Mouse (Mus musculus): ENCODE data around the gene Sp9. TPM values are rescaled to one million over a fixed set of nuclear protein-coding genes. Genes with fewer than 3 reads are reported as not detected.

The Sp9 gene
- polyA plus RNA-seq (2021) = not detected

DNA sequence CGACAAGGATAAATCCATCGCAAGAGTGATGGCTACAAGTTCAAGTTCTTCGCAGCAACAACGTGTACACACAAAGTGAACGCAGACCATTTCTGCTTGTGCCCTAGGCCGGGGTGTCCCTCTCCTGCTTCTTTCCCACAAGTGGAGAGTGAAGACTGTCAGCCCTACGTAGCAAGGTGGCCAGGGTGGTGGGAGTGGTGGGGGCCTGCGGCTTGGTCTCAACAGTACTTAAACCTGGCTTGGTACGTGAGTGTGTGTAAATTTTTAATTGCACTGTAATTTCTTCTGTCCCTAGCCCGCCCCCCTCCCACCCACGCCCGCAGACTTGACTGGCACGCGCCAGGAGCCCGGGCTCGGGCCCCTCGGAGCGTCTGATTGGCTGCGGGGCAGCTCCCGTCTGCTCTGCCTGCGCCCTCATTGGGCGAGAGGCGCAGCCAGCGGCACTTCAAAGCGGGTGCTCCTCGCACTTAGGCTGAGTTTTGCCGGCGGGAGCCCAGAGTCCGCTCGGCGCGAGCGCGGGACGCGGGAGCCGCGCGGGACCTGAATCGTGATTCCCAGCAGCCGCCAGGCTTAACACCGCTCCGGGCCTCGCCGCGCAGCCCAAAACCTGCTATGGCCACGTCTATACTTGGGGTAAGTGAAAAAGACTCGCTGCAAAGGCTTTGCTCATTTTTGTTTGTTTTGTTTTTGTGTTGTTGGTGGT is at the start of gene Sp9:
Gene Sp9 (plus strand): TSS at position 467 of the 703 bp plus-strand sequence.
- ChIA-PET CTCF (no interaction called here), POLR2A (no interaction called here)
- in situ Hi-C loops (cut with MboI; ENCODE audit: low pct_unique_long_range_greater_than_20kb) = no loop called here
- ATAC-seq = no peak
- peaks cover 73% of the 10 kb centered on the region for H3K27me3 ChIP-seq
- DNase-seq (ENCODE audit: low read depth, low spot score) = no peak
- no peak for TF ChIP-seq CTCF (IDR thresholded peaks at IDR 0.05)

DNA sequence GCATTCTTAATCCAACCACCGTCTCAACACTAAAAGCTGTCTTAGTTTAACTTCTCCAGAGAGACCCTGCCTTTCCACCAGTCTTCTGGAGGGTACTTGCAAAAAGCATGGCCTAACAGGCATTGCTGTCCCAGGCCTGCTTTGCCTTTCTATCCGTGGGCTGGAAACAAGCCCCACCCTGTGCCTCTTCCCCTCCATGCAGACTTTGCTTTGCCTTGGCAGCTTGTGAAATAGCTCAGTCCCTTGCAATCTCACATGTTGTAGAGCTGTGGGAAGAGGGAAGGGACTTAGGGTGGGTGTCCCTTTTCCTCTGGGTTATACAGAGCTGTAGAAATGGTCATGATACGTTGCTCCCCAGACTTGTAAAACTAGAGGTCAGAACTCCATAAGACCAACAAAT is 40.6 kb upstream of the Sp9 start:
- ChIA-PET CTCF (no interaction called here), POLR2A (no interaction called here)
- TF ChIP-seq CTCF (IDR thresholded peaks at IDR 0.05) = no peak
- DNase-seq (ENCODE audit: low read depth, low spot score) = no peak
- peaks cover 8% of the 10 kb centered on the region for H3K27me3 ChIP-seq
- in situ Hi-C loops (cut with MboI; ENCODE audit: low pct_unique_long_range_greater_than_20kb) = no loop called here
- ATAC-seq = no peak

DNA sequence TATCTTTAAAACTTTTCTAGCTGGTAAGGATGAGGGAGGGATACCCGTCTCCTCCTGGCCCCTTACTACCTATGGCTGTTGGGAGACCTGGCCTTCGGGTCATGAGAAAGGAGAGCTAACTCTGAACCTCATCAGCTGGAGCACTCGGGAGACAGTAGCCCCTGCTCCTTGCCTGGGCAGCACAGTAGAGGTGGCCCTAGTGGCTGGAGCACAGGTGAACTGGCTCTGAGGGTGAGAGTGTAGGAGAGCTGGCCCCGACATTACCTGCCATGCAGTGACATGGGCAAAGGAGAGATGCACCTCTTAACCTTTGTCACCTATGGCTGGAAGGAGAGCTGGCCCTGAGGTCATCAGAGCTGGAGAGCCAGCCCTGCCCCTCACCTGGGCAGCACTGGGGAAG is 30.4 kb upstream of the Sp9 start:
- in situ Hi-C loops (cut with MboI; ENCODE audit: low pct_unique_long_range_greater_than_20kb) = no loop called here
- POLR2A ChIA-PET = no interaction called here
- TF ChIP-seq CTCF (IDR thresholded peaks at IDR 0.05) = no peak
- peaks cover 37% of the 10 kb centered on the region for H3K27me3 ChIP-seq
- no peak for ATAC-seq
- CTCF ChIA-PET = no interaction called here
- no peak for DNase-seq (ENCODE audit: low read depth, low spot score)

DNA sequence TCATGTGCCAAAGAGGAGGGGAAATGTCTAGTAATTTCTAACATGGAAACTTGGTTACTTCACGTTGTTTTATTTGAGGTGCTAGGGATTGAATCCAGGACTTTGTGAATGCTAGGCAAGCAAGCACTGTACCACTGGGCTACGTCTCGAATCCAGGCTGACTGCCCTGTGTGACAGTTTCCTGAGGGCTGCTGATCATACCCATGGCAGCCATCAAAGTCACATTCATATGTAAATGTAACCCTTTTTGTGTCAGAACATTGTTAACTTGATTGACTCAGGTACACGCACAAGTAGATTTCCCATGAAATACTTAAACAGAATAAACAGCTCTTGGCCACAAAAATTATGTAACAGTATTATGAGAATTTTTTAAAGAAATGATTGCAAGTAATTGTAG is 23.0 kb upstream of the Sp9 start:
- no peak for TF ChIP-seq CTCF (IDR thresholded peaks at IDR 0.05)
- in situ Hi-C loops (cut with MboI; ENCODE audit: low pct_unique_long_range_greater_than_20kb) = no loop called here
- ChIA-PET CTCF (interaction anchor here (1.0 kb wide), 1 partner anchor 12 kb away, joined by 3 read pairs; no protein-coding TSS in a partner anchor), POLR2A (no interaction called here)
- H3K27me3 ChIP-seq = peaks cover 35% of the 10 kb centered on the region
- no peak for ATAC-seq
- DNase-seq (ENCODE audit: low read depth, low spot score) = no peak

DNA sequence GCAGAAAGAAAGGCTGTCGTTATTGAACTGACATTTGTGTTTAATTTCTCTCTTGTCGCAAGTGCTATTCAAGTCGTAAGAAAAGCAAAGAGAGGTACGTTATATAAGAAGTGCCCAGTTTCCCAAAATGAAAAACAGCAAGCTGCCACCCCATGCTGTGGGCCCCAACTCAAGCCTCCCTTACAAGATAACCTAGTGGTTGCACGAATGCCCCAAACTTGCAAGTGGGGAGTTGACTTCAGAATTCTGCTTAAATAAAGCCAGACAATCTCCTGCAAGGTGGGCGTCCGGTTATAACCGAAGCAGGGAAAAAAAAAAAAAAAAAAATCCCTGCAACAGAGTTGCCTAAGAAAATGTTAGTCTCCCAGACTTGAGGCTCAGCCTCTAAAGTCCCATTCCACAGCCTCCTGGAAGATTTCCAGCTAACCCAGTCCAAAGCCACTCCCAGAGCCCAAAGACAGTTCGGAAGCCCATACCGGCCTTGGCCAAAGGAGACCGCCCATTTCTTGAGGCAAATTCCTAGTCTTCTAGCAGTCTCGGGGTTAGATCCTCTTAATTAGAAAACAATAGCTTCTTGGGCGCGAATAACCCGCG is 8.5 kb upstream of the Sp9 start:
- in situ Hi-C loops (cut with MboI; ENCODE audit: low pct_unique_long_range_greater_than_20kb) = no loop called here
- H3K27me3 ChIP-seq = peaks cover 19% of the 10 kb centered on the region
- ChIA-PET CTCF (interaction anchor here (2.0 kb wide), 1 partner anchor 15 kb away, joined by 4 read pairs; no protein-coding TSS in a partner anchor), POLR2A (interaction anchor here (0.5 to 0.7 kb wide), 3 partner anchors 10 to 638 kb away, joined by 3 read pairs; no protein-coding TSS in a partner anchor)
- DNase-seq (ENCODE audit: low read depth, low spot score) (no peak), ATAC-seq (no peak)
- no peak for TF ChIP-seq CTCF (IDR thresholded peaks at IDR 0.05)

DNA sequence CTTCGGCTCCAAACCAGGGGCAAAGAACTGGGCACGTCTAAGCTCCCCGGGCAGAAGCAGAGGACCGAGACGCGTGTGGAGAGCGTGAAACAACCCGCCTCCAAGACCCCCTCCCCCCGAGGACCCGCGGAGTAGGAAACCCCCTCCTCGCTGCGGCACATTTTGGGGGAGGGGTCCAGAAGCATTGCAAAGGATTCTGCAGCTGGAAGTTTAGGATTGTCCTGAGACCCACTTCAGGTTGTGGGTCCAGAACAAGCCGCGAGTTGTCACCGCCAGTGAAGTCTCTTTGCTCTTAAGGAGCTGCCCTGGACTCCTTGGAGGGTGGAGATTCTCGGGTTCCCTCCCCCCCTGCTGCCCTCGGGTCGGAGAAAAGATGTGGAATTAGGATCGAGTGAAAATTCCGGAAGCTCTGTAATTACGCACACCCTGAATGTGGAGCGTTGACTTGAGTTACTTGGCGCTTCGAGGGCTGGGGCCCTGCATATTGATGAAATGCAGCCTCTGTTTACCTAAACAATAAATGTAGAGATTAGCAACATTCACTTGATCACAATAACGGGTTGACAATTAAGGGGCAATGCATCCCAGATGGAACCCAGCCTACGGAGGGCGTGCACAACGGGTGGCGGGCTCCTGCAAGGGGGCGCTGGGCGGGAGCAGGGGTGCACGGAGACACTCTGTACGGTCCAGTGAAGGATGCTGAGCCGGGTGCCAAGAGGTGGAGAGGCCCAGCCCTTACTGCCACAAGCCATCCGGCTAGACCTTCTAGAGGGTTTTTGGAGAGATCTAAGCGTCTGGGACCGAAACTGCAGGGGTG is 7.7 kb upstream of the Sp9 start:
- ATAC-seq = no peak
- in situ Hi-C loops (cut with MboI; ENCODE audit: low pct_unique_long_range_greater_than_20kb) = no loop called here
- ChIA-PET CTCF (interaction anchor here (2.0 kb wide), 1 partner anchor 14 kb away, joined by 4 read pairs; no protein-coding TSS in a partner anchor), POLR2A (interaction anchor here (0.5 to 0.7 kb wide), 3 partner anchors 10 to 639 kb away, joined by 3 to 4 read pairs (median 3); no protein-coding TSS in a partner anchor)
- DNase-seq (ENCODE audit: low read depth, low spot score) = no peak
- no peak for TF ChIP-seq CTCF (IDR thresholded peaks at IDR 0.05)
- H3K27me3 ChIP-seq = peaks cover 23% of the 10 kb centered on the region

DNA sequence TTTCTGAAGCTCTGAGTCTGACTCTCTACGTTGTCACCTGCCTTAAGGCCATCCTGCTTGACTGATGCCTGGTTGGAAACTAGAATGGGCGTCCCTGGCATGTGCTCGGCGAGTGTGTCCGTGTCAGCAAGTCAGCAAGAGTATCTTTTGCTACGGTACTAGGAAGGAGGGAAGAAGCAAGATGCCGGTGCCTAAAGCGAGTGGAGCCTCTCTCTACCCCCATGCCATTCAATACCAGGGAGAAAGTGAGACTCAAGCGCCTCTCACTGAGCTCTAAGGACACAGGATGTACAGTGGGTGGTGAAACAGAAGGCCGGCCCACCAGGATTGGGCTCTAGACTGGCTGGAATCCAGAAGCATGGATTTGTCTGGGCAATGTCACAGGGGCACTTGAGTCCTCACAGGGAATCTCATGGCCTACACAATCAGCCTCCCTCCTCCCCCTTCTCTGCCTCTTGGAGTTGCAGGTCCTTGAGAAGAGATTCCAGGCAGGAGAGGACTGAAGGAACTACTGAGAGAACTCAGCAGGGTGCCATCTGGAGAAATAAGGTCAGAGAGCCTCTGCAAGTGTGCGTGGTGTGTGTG is 7.0 kb upstream of the Sp9 start:
- ChIA-PET CTCF (interaction anchor here (2.0 kb wide), 1 partner anchor 14 kb away, joined by 4 read pairs; no protein-coding TSS in a partner anchor), POLR2A (interaction anchor here (0.5 kb wide), 1 partner anchor 15 kb away, joined by 4 read pairs; no protein-coding TSS in a partner anchor)
- in situ Hi-C loops (cut with MboI; ENCODE audit: low pct_unique_long_range_greater_than_20kb) = no loop called here
- TF ChIP-seq CTCF (IDR thresholded peaks at IDR 0.05) = no peak
- ATAC-seq = no peak
- DNase-seq (ENCODE audit: low read depth, low spot score) = no peak
- H3K27me3 ChIP-seq = peaks cover 20% of the 10 kb centered on the region

DNA sequence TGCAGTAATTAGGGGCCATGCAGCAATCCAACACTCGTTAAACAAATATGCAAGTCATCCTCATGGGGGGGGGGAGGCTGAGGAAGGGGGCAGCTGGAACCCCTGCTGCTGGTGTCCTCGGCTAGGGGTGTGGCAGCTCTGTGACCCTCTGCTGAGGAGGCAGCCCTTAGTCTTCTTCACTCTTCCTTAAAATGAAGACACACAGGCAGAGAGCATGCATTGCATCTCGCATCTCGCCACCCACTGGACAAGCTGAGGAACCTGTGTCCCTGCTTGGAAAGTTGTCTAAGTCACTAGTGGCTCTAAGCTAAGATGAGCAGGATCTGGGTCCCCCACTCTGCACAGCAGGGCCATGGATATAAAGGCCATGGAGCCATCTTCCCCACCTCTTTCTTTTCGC is 5.7 kb upstream of the Sp9 start:
- POLR2A ChIA-PET = no interaction called here
- CTCF ChIA-PET = no interaction called here
- in situ Hi-C loops (cut with MboI; ENCODE audit: low pct_unique_long_range_greater_than_20kb) = no loop called here
- no peak for TF ChIP-seq CTCF (IDR thresholded peaks at IDR 0.05)
- DNase-seq (ENCODE audit: low read depth, low spot score) (no peak), ATAC-seq (no peak)
- H3K27me3 ChIP-seq = peaks cover 27% of the 10 kb centered on the region

DNA sequence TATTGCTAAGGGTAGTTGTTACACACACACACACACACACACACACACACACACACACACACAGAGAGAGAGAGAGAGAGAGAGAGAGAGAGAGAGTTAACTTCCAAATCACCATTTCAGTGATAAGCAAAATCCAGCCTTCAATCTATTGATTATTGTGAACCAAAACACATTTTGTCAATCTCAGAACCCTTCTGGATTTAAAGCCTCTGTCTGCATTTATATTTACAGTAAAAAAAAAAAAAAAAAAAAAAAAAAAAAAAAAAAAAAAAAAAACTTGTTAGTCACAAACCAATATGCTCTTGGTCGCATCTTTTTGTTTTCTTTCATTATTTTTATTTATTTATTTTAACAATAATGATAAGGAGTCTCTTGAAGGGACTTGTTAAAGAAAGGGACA is 5.1 kb upstream of the Sp9 start:
- peaks cover 33% of the 10 kb centered on the region for H3K27me3 ChIP-seq
- DNase-seq (ENCODE audit: low read depth, low spot score) (no peak), ATAC-seq (no peak)
- ChIA-PET CTCF (no interaction called here), POLR2A (no interaction called here)
- no peak for TF ChIP-seq CTCF (IDR thresholded peaks at IDR 0.05)
- in situ Hi-C loops (cut with MboI; ENCODE audit: low pct_unique_long_range_greater_than_20kb) = no loop called here

DNA sequence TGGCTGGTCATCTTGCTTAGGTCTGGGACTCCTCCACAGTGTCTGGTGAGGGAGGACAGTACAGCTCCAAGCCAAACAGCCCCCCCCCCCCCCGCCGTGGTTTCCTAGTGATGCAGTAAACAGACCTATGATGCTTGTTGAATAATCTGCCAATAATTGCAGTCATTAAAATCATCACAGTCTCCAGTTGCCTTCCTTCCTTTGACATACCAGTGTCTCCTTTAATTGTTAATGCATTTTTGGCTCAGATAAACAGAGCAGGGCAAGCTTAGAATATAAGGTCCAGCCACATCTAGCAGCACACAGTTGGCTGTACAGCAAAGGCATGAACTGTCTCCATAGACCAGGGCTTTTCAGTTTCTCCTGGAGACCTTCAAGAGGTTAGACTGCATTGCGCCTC is 4.5 kb upstream of the Sp9 start:
- ChIA-PET POLR2A (no interaction called here), CTCF (no interaction called here)
- no peak for DNase-seq (ENCODE audit: low read depth, low spot score)
- H3K27me3 ChIP-seq = peaks cover 38% of the 10 kb centered on the region
- in situ Hi-C loops (cut with MboI; ENCODE audit: low pct_unique_long_range_greater_than_20kb) = no loop called here
- no peak for TF ChIP-seq CTCF (IDR thresholded peaks at IDR 0.05)
- ATAC-seq = no peak

Data from Patski (cell line).